Mouse (Mus musculus): ENCODE measurements around the gene Pcsk6.

GRCm38 (mm10) chr7:66003865-66004638 lies 142.5 kb downstream of the Pcsk6 start:
- TF ChIP-seq MAFK (IDR thresholded peaks at IDR 0.05; ENCODE audit: borderline replicate concordance, low read depth, low read length) (no peak), USF2 (IDR thresholded peaks at IDR 0.05; ENCODE audit: borderline replicate concordance in 1 of 2, insufficient read depth in 1 of 2, low read depth in 1 of 2, low read length in 2 of 2) (no peak), MAX (IDR thresholded peaks at IDR 0.05; ENCODE audit: low read length) (no peak), CTCF (IDR thresholded peaks at IDR 0.05 in 2 of 3, conservative IDR thresholded peaks at IDR 0.05 in 1 of 3; ENCODE audit: control insufficient read depth in 1 of 3, insufficient read depth in 1 of 3, low read depth in 2 of 3, low read length in 3 of 3, poor library complexity in 1 of 3, severe bottlenecking in 1 of 3) (no peak), POLR2A (IDR thresholded peaks at IDR 0.05; ENCODE audit: control insufficient read depth in 1 of 2, insufficient read depth in 1 of 2, low read depth in 1 of 2, low read length in 2 of 2, poor library complexity in 1 of 2) (no peak), EP300 (IDR thresholded peaks at IDR 0.05; ENCODE audit: low read depth in 1 of 2, low read length in 2 of 2) (no peak), GATA1 (IDR thresholded peaks at IDR 0.05; ENCODE audit: low read depth, low read length) (no peak), SIN3A (IDR thresholded peaks at IDR 0.05; ENCODE audit: low read length) (no peak), ZNF384 (IDR thresholded peaks at IDR 0.05; ENCODE audit: low read depth, low read length) (no peak), CHD2 (IDR thresholded peaks at IDR 0.05; ENCODE audit: low read length) (no peak)
